Mouse (Mus musculus): ENCODE results near the gene Nfkbib. TPM values are rescaled to one million over a fixed set of nuclear protein-coding genes. Genes with fewer than 3 reads are reported as not detected.

Gene Nfkbib
- polyA plus RNA-seq, 1 experiment from 2014 or later, result 44.5 TPM

- H3K4me2 ChIP-seq (replicated peaks), result no peak overlapping the region
- H3K27me3 ChIP-seq, result no peaks in the 10 kb centered on the region
- peak overlapping the region; percentile 20; the same call in 1 of the 2 replicates for H3K27ac ChIP-seq (replicated peaks)
- ATAC-seq (ENCODE audit: low FRiP score, low read depth), result peak; percentile 73
- H3K4me3 ChIP-seq, result no peak overlapping the region
- peaks cover 29% of the 10 kb centered on the region for H3K36me3 ChIP-seq
- 45% methylated on average over 6 of the region's 6 CpGs for WGBS
- no peaks in the 10 kb centered on the region for H3K9me3 ChIP-seq
- peaks cover 7% of the 10 kb centered on the region for H3K4me1 ChIP-seq
- H3K9ac ChIP-seq (replicated peaks), result no peak overlapping the region
Observed at GRCm38 (mm10) chr7:28780067-28780658, 12.9 kb upstream of the Nfkbib start.

- WGBS, result 89% methylated on average over 9 of the region's 9 CpGs
- H3K9me3 ChIP-seq, result no peaks in the 10 kb centered on the region
- peaks cover 7% of the 10 kb centered on the region for H3K4me1 ChIP-seq
- H3K4me3 ChIP-seq, result no peak overlapping the region
- H3K4me2 ChIP-seq (replicated peaks), result no peak overlapping the region
- H3K9ac ChIP-seq (replicated peaks), result no peak overlapping the region
- no peaks in the 10 kb centered on the region for H3K27me3 ChIP-seq
- no peak overlapping the region for H3K27ac ChIP-seq (replicated peaks)
- peaks cover 26% of the 10 kb centered on the region for H3K36me3 ChIP-seq
- ATAC-seq (ENCODE audit: low FRiP score, low read depth), result no peak
Observed at GRCm38 (mm10) chr7:28778825-28779224, 11.5 kb upstream of the Nfkbib start.

GRCm38 (mm10) chr7:28775129-28775528 lies 7.8 kb upstream of the Nfkbib start:
- no peaks in the 10 kb centered on the region for H3K9me3 ChIP-seq
- H3K4me1 ChIP-seq, result peaks cover 2% of the 10 kb centered on the region
- no peak overlapping the region for H3K27ac ChIP-seq (replicated peaks)
- ATAC-seq (ENCODE audit: low FRiP score, low read depth), result no peak
- H3K36me3 ChIP-seq, result peaks cover 22% of the 10 kb centered on the region; the same call in 1 of the 2 replicates
- H3K4me2 ChIP-seq (replicated peaks), result no peak overlapping the region
- H3K4me3 ChIP-seq, result no peak overlapping the region
- no peak overlapping the region for H3K9ac ChIP-seq (replicated peaks)
- WGBS, result 88% methylated on average over 7 of the region's 7 CpGs
- no peaks in the 10 kb centered on the region for H3K27me3 ChIP-seq

GRCm38 (mm10) chr7:28774164-28774563 lies 6.9 kb upstream of the Nfkbib start:
- no peak overlapping the region for H3K4me2 ChIP-seq (replicated peaks)
- H3K4me1 ChIP-seq, result peaks cover 3% of the 10 kb centered on the region; the same call in 1 of the 2 replicates
- H3K9me3 ChIP-seq, result no peaks in the 10 kb centered on the region
- H3K9ac ChIP-seq (replicated peaks), result no peak overlapping the region
- H3K4me3 ChIP-seq, result no peak overlapping the region
- peak overlapping the region; percentile 27; the same call in 1 of the 2 replicates for H3K27ac ChIP-seq (replicated peaks)
- 67% methylated on average over 12 of the region's 12 CpGs for WGBS
- 0 out of 2 replicates have a peak, but pooled peaks have one; percentile 30 for ATAC-seq (ENCODE audit: low FRiP score, low read depth)
- H3K36me3 ChIP-seq, result peaks cover 22% of the 10 kb centered on the region; the same call in 1 of the 2 replicates
- H3K27me3 ChIP-seq, result no peaks in the 10 kb centered on the region

GRCm38 (mm10) chr7:28773163-28773562 lies 5.9 kb upstream of the Nfkbib start:
- H3K9me3 ChIP-seq, result no peaks in the 10 kb centered on the region
- H3K27me3 ChIP-seq, result no peaks in the 10 kb centered on the region
- WGBS, result 73% methylated on average over 3 of the region's 3 CpGs
- no peak overlapping the region for H3K9ac ChIP-seq (replicated peaks)
- H3K27ac ChIP-seq (replicated peaks), result no peak overlapping the region
- H3K36me3 ChIP-seq, result peaks cover 20% of the 10 kb centered on the region; the same call in 1 of the 2 replicates
- H3K4me2 ChIP-seq (replicated peaks), result no peak overlapping the region
- H3K4me3 ChIP-seq, result no peak overlapping the region
- H3K4me1 ChIP-seq, result peaks cover 7% of the 10 kb centered on the region
- no peak for ATAC-seq (ENCODE audit: low FRiP score, low read depth)

- Histone ChIP-seq H3K27me3 (no peaks in the 10 kb centered on the region), H3K4me1 (peaks cover 16% of the 10 kb centered on the region), H3K4me2 (replicated peaks) (no peak overlapping the region), H3K9ac (replicated peaks) (no peak overlapping the region), H3K36me3 (peaks cover 13% of the 10 kb centered on the region; the same call in 1 of the 2 replicates), H3K9me3 (no peaks in the 10 kb centered on the region), H3K27ac (replicated peaks) (no peak overlapping the region), H3K4me3 (no peak overlapping the region)
- 91% methylated on average over 11 of the region's 11 CpGs for WGBS
- ATAC-seq (ENCODE audit: low FRiP score, low read depth), result no peak
Observed at GRCm38 (mm10) chr7:28771867-28772266, 4.6 kb upstream of the Nfkbib start.

GRCm38 (mm10) chr7:28770309-28770708 lies 3.0 kb upstream of the Nfkbib start:
- ATAC-seq (ENCODE audit: low FRiP score, low read depth), result no peak
- no peaks in the 10 kb centered on the region for H3K27me3 ChIP-seq
- H3K4me2 ChIP-seq (replicated peaks), result no peak overlapping the region
- H3K4me1 ChIP-seq, result peaks cover 24% of the 10 kb centered on the region
- no peak overlapping the region for H3K27ac ChIP-seq (replicated peaks)
- H3K36me3 ChIP-seq, result 0 out of 2 replicates have a peak, but pooled peaks cover 8% of the 10 kb centered on the region
- no peaks in the 10 kb centered on the region for H3K9me3 ChIP-seq
- H3K4me3 ChIP-seq, result no peak overlapping the region
- H3K9ac ChIP-seq (replicated peaks), result no peak overlapping the region
- WGBS, result 92% methylated on average over 3 of the region's 3 CpGs

GRCm38 (mm10) chr7:28769414-28769958 lies 2.2 kb upstream of the Nfkbib start:
- Histone ChIP-seq H3K27ac (replicated peaks) (no peak overlapping the region), H3K27me3 (no peaks in the 10 kb centered on the region), H3K4me2 (replicated peaks) (no peak overlapping the region), H3K36me3 (0 out of 2 replicates have a peak, but pooled peaks cover 8% of the 10 kb centered on the region), H3K4me1 (peaks cover 31% of the 10 kb centered on the region), H3K9ac (replicated peaks) (no peak overlapping the region), H3K9me3 (no peaks in the 10 kb centered on the region), H3K4me3 (no peak overlapping the region)
- no peak for ATAC-seq (ENCODE audit: low FRiP score, low read depth)
- 92% methylated on average over 9 of the region's 9 CpGs for WGBS

GRCm38 (mm10) chr7:28766910-28767309 lies 402 bp downstream of the Nfkbib start:
- H3K4me1 ChIP-seq, result peaks cover 31% of the 10 kb centered on the region
- peak; percentile 16 for ATAC-seq (ENCODE audit: low FRiP score, low read depth)
- no peak overlapping the region for H3K27ac ChIP-seq (replicated peaks)
- H3K4me2 ChIP-seq (replicated peaks), result peak overlapping the region; percentile 65
- H3K27me3 ChIP-seq, result no peaks in the 10 kb centered on the region
- peaks cover 5% of the 10 kb centered on the region; the same call in 1 of the 2 replicates for H3K36me3 ChIP-seq
- H3K9ac ChIP-seq (replicated peaks), result peak overlapping the region; percentile 80
- 6% methylated on average over 14 of the region's 14 CpGs for WGBS
- H3K9me3 ChIP-seq, result no peaks in the 10 kb centered on the region
- peak overlapping the region; percentile 79 for H3K4me3 ChIP-seq

- Histone ChIP-seq H3K27me3 (no peaks in the 10 kb centered on the region), H3K9me3 (no peaks in the 10 kb centered on the region), H3K27ac (replicated peaks) (no peak within 1 kb of the TSS), H3K4me2 (replicated peaks) (peak within 1 kb of the TSS; percentile 68), H3K9ac (replicated peaks) (peak within 1 kb of the TSS; percentile 80), H3K4me1 (peaks cover 31% of the 10 kb centered on the region), H3K4me3 (peak within 1 kb of the TSS; percentile 79), H3K36me3 (peaks cover 9% of the 10 kb centered on the region)
- ATAC-seq (ENCODE audit: low FRiP score, low read depth), result peak; percentile 98
- under 1% methylated on average over 45 of the region's 45 CpGs for WGBS
Observed at GRCm38 (mm10) chr7:28766173-28766879, 986 bp downstream of the Nfkbib start, which contains the start of gene Sirt2. TSS of gene Sirt2 (plus strand) at chr7:28766735.

- Histone ChIP-seq H3K4me3 (peak overlapping the region; percentile 79; the same call in 1 of the 2 replicates), H3K9me3 (no peaks in the 10 kb centered on the region), H3K4me2 (replicated peaks) (peak overlapping the region; percentile 68), H3K4me1 (peaks cover 31% of the 10 kb centered on the region), H3K27ac (replicated peaks) (no peak overlapping the region), H3K36me3 (peaks cover 19% of the 10 kb centered on the region), H3K9ac (replicated peaks) (no peak overlapping the region), H3K27me3 (no peaks in the 10 kb centered on the region)
- no peak for ATAC-seq (ENCODE audit: low FRiP score, low read depth)
- 85% methylated on average over 6 of the region's 6 CpGs for WGBS
Observed at GRCm38 (mm10) chr7:28765211-28765610, 2.1 kb downstream of the Nfkbib start.

- ATAC-seq (ENCODE audit: low FRiP score, low read depth), result no peak
- Histone ChIP-seq H3K27me3 (peaks cover 6% of the 10 kb centered on the region), H3K4me2 (replicated peaks) (no peak overlapping the region), H3K4me3 (no peak overlapping the region), H3K9ac (replicated peaks) (no peak overlapping the region), H3K9me3 (no peaks in the 10 kb centered on the region), H3K27ac (replicated peaks) (no peak overlapping the region), H3K36me3 (peaks cover 39% of the 10 kb centered on the region), H3K4me1 (peaks cover 15% of the 10 kb centered on the region)
- WGBS, result 92% methylated on average over 9 of the region's 9 CpGs
Observed at GRCm38 (mm10) chr7:28761907-28762306, 5.4 kb downstream of the Nfkbib start.
